Mouse (Mus musculus) T-helper 17 cell (primary cell): ENCODE data around the gene Iqcn.

ENCODE experiments used
- in situ Hi-C, 2 experiments: fragments of 300-600 bp; cut with MboI, MseI; formaldehyde crosslinking; loops; 1 replicate in 1 of 2; 2 replicates in 1 of 2; pipeline ENCODE4 v1.15.1; 2025; ENCODE audit warnings: high pct_unique_total_duplicates in 2 of 2

Gene Iqcn

GRCm38 (mm10) chr8:70703287-70703686 is at the start of gene Iqcn:
Iqcn (plus strand) TSS chr8:70703457.
- in situ Hi-C loops: loop anchor here in 1 of 2 experiments (10.0 kb wide), 1 partner anchor 562 kb away; no protein-coding TSS in a partner anchor

GRCm38 (mm10) chr8:70654121-70654520 is 49.1 kb upstream of the Iqcn start:
- in situ Hi-C loops: no loop called here

GRCm38 (mm10) chr8:70655469-70655868 is 47.8 kb upstream of the Iqcn start:
- in situ Hi-C loops: loop anchor here in 1 of 2 experiments (5.0 kb wide), 1 partner anchor 98 kb away; no protein-coding TSS in a partner anchor

DNA sequence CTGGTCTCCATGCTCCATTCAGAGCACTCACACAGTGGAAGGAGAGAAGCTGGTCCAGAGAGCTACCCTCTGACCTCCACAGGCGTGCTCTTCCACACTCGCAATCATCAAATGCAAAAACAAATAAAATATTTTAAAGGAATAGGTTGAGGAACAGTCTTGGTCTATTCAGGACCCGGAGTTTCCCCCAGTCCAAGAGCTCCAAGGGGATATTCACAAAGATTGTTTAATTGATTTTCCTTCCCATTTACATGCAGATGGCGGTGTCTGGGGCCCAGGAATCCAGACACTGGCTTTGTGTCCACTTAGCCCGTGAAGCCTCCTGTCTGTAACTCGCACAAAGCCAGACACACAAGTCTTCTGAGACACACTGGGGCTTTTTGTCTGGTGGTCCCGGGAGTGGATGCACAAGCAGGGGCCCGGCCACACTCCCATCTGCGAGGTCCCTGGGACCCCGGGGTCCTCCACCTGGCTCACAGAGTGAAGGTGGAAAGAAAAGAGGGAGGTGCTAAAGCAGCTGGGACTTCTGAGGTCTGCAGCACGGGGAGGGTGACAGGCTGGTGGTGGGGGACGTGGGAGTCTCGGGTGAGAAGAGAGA is 47.0 kb upstream of the Iqcn start:
- in situ Hi-C loops: loop anchor here in 1 of 2 experiments (5.0 kb wide), 1 partner anchor 99 kb away; no protein-coding TSS in a partner anchor

GRCm38 (mm10) chr8:70657214-70657613 is 46.0 kb upstream of the Iqcn start:
- in situ Hi-C loops: loop anchor here in 1 of 2 experiments (5.0 kb wide), 1 partner anchor 100 kb away; no protein-coding TSS in a partner anchor

- in situ Hi-C loops: loop anchor here in 1 of 2 experiments (5.0 kb wide), 1 partner anchor 100 kb away; no protein-coding TSS in a partner anchor
These were observed 45.5 kb upstream of the Iqcn start for GRCm38 (mm10) chr8:70657739-70658138.

DNA sequence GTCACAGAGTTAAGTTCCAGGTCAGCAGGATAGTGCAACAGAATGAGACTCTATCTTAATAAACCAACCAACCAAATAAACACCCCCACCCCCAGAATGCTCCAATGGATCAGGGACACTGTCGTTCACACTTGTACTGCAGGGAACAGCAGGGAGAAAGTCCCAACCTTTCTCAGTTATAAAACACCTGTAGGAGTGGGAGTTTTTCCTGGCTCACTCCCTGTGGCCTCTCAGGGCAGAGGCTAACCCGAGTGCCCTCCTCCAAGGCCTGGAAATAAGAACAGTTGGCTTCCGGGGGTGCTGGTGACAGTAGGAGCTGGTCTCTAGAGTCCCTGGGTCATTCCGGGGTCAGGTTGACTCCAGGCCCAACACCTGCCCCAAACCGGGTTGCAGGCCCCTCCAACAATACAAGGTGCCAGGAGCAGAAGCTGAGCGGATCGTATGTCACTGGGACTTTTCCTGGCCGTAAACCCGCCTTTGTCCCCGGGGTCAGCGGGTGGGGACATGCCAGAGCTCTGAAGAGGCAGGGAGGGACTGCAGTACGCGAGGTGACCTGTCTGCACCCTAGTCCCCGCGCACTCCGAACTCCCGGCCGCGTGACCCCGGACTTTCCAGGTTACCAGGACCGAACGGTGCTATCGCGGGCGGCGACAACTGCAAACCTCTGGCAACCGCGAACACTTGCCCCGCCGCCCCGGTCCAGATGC is 44.2 kb upstream of the Iqcn start:
- in situ Hi-C loops: loop anchor here in 1 of 2 experiments (5.0 kb wide), 1 partner anchor 102 kb away; no protein-coding TSS in a partner anchor

DNA sequence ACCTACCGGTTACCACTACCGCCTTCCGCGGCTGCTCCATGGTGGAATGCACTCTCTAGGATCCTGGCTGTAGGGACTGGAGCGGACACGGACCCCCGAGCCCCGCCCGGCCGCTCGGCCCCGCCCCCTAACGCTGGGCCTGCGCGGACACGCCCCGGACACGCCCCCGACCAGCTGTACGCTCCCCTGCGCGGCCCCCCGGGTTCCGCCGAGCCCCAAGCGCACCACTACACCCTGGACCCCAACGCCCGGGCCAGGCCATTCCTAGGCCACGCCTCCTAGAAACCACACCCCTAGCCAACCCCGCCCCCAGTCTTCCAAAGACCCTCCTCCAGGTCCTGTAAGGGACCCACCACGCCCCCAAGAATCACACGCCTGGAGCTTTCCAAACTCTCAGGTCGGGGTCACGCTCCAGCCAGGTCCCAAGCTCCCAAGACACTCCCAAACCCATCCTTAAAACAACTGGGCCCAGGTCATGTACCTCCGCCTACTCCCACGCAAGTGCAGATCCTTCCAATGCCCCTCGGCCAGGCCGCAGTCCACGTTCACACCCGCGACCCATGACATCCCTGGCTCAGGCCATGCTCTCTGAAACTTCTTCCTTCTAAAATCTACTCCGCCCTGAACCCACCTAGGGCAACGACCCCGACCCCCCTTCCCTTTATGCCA is 43.5 kb upstream of the Iqcn start:
- in situ Hi-C loops: loop anchor here in 1 of 2 experiments (5.0 kb wide), 1 partner anchor 102 kb away; no protein-coding TSS in a partner anchor

- in situ Hi-C loops: no loop called here
These were observed 43.0 kb upstream of the Iqcn start, which contains the start of gene Pgpep1 for GRCm38 (mm10) chr8:70660273-70660725. Pgpep1 (minus strand) TSS chr8:70660388.

GRCm38 (mm10) chr8:70663691-70664090 is 39.6 kb upstream of the Iqcn start:
- in situ Hi-C loops: no loop called here

DNA sequence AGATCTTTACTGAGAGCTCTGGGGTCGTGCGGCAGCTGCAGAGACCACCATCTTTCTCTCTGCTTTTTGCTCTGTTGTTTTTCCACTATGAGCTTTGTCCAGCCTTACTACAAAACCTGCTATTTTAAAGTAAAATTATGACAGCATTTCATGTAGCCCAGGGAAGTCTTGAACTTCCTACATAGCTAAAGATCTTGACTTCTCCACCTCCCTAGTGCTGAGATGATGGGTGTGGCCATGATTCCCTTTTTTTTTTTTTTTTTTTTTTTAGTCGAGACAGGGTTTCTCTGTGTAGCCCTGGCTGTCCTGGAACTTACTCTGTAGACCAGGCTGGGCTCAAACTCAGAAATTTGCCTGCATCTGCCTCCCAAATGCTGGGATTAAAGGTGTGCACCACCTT is 38.6 kb upstream of the Iqcn start:
- in situ Hi-C loops: loop anchor here in 1 of 2 experiments (5.0 kb wide), 1 partner anchor 32 kb away; the partner anchor contains the start of gene Gdf15

- in situ Hi-C loops: loop anchor here in 1 of 2 experiments (5.0 kb wide), 1 partner anchor 33 kb away; the partner anchor contains the start of gene Gdf15
These were observed 37.7 kb upstream of the Iqcn start for GRCm38 (mm10) chr8:70665599-70665998.

DNA sequence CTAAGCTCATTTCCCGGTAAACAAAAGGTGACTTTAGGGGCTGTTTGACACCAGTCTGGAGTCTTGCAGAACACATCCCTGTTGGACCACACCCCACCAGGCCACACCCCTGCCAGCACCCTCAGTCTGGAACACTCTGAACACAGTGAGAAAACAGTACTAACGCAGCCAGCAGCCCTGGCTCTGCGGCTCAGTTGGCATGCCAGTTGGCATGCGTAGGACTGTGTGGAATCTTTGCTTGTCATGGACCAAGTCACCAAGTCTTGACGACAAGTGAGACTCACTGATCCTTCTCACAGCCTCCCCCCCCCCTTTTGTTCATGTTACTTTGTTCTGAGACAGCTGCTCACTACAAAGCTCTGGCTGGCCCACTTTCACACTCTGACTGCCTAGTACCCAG is 36.2 kb upstream of the Iqcn start:
- in situ Hi-C loops: loop anchor here in 1 of 2 experiments (5.0 kb wide), 1 partner anchor 35 kb away; the partner anchor contains the start of gene Gdf15

GRCm38 (mm10) chr8:70671615-70672324 is 31.5 kb upstream of the Iqcn start:
- in situ Hi-C loops: no loop called here

GRCm38 (mm10) chr8:70672325-70673078 is 30.8 kb upstream of the Iqcn start:
- in situ Hi-C loops: no loop called here

GRCm38 (mm10) chr8:70673079-70673856 is 30.0 kb upstream of the Iqcn start, which contains the start of gene Lsm4:
Lsm4 (plus strand) TSS chr8:70673248.
- in situ Hi-C loops: no loop called here

DNA sequence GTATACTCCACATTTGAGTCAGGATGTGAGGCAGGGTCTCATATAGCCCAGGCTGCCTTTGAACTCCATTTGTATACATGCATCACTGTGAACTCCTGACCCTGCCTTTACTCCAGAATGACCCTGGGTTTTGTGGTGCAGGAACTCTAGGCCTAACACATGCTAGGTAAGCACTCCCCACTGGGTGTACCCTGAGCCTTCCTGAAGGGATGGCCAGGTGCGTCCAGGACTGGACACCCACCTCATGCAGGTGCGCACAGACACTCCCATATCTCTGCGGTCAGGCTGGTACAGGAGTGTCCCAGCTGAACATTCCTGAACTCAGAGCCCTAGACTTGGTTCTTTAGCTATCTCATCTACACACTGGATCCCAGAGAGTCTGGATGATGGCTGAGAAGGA is 29.1 kb upstream of the Iqcn start:
- in situ Hi-C loops: no loop called here

DNA sequence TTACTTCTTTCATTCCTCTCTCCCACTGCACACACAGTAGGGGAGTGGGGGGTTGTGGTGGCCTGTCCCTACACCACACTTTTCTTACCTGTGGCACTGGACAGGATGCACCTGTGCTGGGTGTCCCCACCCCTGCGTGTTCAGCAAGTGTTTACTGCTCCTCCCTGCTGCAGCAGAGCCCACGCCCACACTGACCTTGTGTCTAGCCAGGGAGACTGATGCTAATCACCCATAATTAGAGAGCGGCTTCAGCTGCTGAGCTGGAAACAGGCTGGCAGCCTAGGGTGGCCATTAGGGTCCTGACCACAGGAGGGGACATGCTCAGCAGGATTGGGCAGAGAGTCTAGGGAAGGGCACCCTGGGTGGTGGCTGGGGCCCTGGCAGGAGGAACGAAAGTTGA is 28.5 kb upstream of the Iqcn start:
- in situ Hi-C loops: no loop called here

DNA sequence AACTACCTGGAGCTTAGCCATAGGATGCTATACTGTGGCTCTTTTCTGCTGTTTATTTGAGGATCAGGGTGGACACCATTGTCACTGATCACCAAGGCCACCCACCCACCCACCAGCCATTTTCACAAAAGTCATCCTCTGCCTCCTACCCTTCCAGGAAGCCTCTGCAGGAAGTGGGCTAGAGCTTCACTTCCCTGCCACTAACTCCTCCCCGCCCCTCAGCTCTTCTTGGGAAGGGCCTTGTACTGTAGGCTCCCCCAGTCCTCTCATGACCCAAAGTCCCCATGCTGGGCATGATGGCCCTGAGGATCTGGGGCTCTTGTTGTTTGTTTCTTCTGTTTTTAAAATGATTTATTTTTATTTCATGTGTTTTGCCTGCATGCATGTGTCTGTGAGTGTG is 27.9 kb upstream of the Iqcn start:
- in situ Hi-C loops: no loop called here
